Mouse (Mus musculus) midbrain, embryonic 12.5 days (tissue): ENCODE results near the gene Cfap97d2. TPM values are rescaled to one million over a fixed set of nuclear protein-coding genes. Genes with fewer than 3 reads are reported as not detected.
A peak's percentile ranks its signal among the peaks of the same experiment; 100 is the strongest.

Source experiments
- ATAC-seq: fragments of 200-750 bp; cut with Nextera tagmentation; 2 replicates; pipeline ENCODE4 v1.8.0; 2017; ENCODE audit warnings: low read depth, moderate TSS enrichment, moderate library complexity; ENCODE audit not compliant: low FRiP score
- H3K27ac ChIP-seq: fragments of 300-500 bp; sonication (generic); replicated peaks from 2 replicates; pipeline ENCODE4 v1.5.1; 2016; ENCODE audit warnings: mild to moderate bottlenecking
- H3K27me3 ChIP-seq: fragments of 300-500 bp; sonication (generic); 2 replicates; pipeline ENCODE4 v1.6.1; 2016; ENCODE audit warnings: mild to moderate bottlenecking
- H3K36me3 ChIP-seq: fragments of 300-500 bp; sonication (generic); 2 replicates; pipeline ENCODE4 v1.6.1; 2016
- H3K4me1 ChIP-seq: fragments of 300-500 bp; sonication (generic); 2 replicates; pipeline ENCODE4 v1.6.1; 2016
- H3K4me2 ChIP-seq: fragments of 300-500 bp; sonication (generic); replicated peaks from 2 replicates; pipeline ENCODE4 v1.6.1; 2016; ENCODE audit warnings: mild to moderate bottlenecking, moderate library complexity
- H3K4me3 ChIP-seq: fragments of 300-500 bp; sonication (generic); 2 replicates; pipeline ENCODE4 v1.5.1; 2016; ENCODE audit warnings: mild to moderate bottlenecking
- H3K9ac ChIP-seq: fragments of 300-500 bp; sonication (generic); replicated peaks from 2 replicates; pipeline ENCODE4 v1.6.1; 2016; ENCODE audit warnings: mild to moderate bottlenecking, moderate library complexity
- H3K9me3 ChIP-seq: fragments of 300-500 bp; sonication (generic); 2 replicates; pipeline ENCODE4 v1.6.1; 2016; ENCODE audit warnings: mild to moderate bottlenecking
- WGBS: fragments of 180-500 bp; shearing (Covaris S2); methylation state at CpG from one replicate; pipeline ENCODE4 v1.1.7; 2016; 5-methylcytosine and 5-hydroxymethylcytosine counted together
- polyA plus RNA-seq: library from polyadenylated mRNA; unstranded; fragments of >200 nt; fragmentation: Nextera tagmentation; extraction: Ambion mirVana; gene quantifications from 2 replicates; pipeline ENCODE4 v1.2.1, GENCODE M21; 2016

The Cfap97d2 gene
- 0.84 and 1.0 TPM in 2 replicates for polyA plus RNA-seq

DNA sequence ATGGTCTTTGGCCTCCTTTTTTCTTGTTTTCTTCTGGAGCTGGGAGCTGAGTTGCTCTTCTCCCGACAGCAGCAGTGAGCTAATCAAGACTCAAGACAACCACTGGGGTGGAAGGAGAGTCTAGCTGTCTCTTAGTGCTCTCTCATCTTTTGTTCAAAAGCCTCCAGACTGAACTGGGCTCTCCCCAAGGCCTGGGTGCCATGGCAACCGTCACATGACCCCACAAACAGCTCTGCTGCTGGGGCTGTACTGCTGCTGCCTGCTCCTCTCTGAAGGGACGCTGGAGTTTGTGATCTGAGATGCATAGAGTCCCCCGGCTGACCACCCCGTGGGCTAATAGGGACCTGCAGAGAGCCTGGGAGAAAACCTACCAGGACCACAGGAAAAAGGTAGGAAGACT lies at the start of gene Cfap97d2:
Cfap97d2 (plus strand) TSS at position 222 of the 400 bp plus-strand sequence.
- peak; percentile 100 for ATAC-seq
- Histone ChIP-seq H3K4me2 (peak within 1 kb of the TSS; percentile 49), H3K9me3 (no peaks in the 10 kb centered on the region), H3K27ac (peak within 1 kb of the TSS; percentile 88), H3K4me3 (peak within 1 kb of the TSS; percentile 22; the same call in 1 of the 2 replicates), H3K9ac (peak within 1 kb of the TSS; percentile 43; the same call in 1 of the 2 replicates), H3K4me1 (peaks cover 14% of the 10 kb centered on the region), H3K36me3 (no peaks in the 10 kb centered on the region), H3K27me3 (no peaks in the 10 kb centered on the region)
- 2% methylated on average over 5 of the region's 5 CpGs for WGBS

DNA sequence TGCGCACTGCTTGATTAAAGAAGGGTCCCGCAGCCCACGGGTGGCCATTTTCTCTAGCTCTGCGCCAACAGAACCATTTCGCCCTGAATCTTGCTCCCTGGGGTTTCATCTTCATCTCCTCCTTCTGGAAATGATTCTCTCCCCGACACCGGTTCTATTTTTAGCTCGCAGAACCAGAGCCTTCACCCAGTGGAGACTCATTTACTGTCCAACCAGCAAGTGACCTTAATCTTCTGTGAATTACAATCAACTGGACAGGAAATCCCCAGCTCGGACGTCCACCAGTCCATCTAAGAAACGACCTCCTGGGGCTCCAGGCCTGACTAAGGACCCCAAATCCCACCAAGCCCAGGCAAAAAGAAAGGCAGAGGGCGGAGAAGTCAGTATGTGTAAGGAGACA lies 48.2 kb upstream of the Cfap97d2 start:
- WGBS, result 73% methylated on average over 12 of the region's 12 CpGs

GRCm38 (mm10) chr8:13660323-13660722 lies 45.4 kb upstream of the Cfap97d2 start:
- H3K9ac ChIP-seq, result no peak overlapping the region
- no peak overlapping the region for H3K4me3 ChIP-seq
- H3K27ac ChIP-seq, result no peak overlapping the region
- no peaks in the 10 kb centered on the region for H3K4me1 ChIP-seq
- no peak for ATAC-seq
- H3K27me3 ChIP-seq, result no peaks in the 10 kb centered on the region
- no peak overlapping the region for H3K4me2 ChIP-seq
- H3K36me3 ChIP-seq, result no peaks in the 10 kb centered on the region
- WGBS, result 89% methylated on average over 13 of the region's 13 CpGs
- no peaks in the 10 kb centered on the region for H3K9me3 ChIP-seq

More for the DNA sequence above, 48.2 kb upstream of the Cfap97d2 start:
- no peak for ATAC-seq
- no peaks in the 10 kb centered on the region for H3K27me3 ChIP-seq
- no peaks in the 10 kb centered on the region for H3K36me3 ChIP-seq
- H3K27ac ChIP-seq, result no peak overlapping the region
- no peak overlapping the region for H3K4me3 ChIP-seq
- H3K4me1 ChIP-seq, result no peaks in the 10 kb centered on the region
- no peaks in the 10 kb centered on the region for H3K9me3 ChIP-seq
- H3K9ac ChIP-seq, result no peak overlapping the region
- no peak overlapping the region for H3K4me2 ChIP-seq

GRCm38 (mm10) chr8:13664711-13665210 lies 40.9 kb upstream of the Cfap97d2 start:
- Histone ChIP-seq H3K27me3 (no peaks in the 10 kb centered on the region), H3K4me3 (no peak overlapping the region), H3K4me2 (no peak overlapping the region), H3K9me3 (no peaks in the 10 kb centered on the region), H3K9ac (no peak overlapping the region), H3K27ac (no peak overlapping the region), H3K36me3 (no peaks in the 10 kb centered on the region), H3K4me1 (peaks cover 4% of the 10 kb centered on the region)
- 91% methylated on average over 6 of the region's 6 CpGs for WGBS
- no peak for ATAC-seq

DNA sequence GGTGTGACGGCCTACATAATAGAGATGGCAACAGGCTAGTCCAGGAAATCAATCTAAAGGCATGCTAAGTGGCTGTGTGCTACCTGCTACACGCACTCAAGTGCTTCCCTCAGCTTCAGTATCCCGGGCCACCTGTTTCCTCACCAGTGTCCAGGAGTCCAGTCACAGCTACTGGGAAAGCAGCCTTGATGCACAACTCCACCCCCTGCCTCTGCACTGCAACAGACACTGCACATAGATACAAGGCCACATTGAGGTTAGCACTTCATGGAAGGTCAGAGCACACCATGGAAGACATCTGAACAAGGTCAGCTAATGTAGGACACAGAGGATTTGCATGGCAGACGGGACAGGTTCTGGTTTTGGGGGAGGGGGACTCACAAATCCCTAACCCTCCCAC lies 40.2 kb upstream of the Cfap97d2 start:
- H3K4me2 ChIP-seq, result no peak overlapping the region
- H3K4me1 ChIP-seq, result peaks cover 7% of the 10 kb centered on the region
- H3K9me3 ChIP-seq, result no peaks in the 10 kb centered on the region
- H3K36me3 ChIP-seq, result no peaks in the 10 kb centered on the region
- H3K27me3 ChIP-seq, result no peaks in the 10 kb centered on the region
- no peak overlapping the region for H3K27ac ChIP-seq
- no peak overlapping the region for H3K9ac ChIP-seq
- ATAC-seq, result no peak
- no peak overlapping the region for H3K4me3 ChIP-seq
- WGBS, result 82% methylated on average over 4 of the region's 4 CpGs

GRCm38 (mm10) chr8:13665944-13666343 lies 39.7 kb upstream of the Cfap97d2 start:
- WGBS, result 92% methylated on average over 8 of the region's 8 CpGs
- ATAC-seq, result no peak

DNA sequence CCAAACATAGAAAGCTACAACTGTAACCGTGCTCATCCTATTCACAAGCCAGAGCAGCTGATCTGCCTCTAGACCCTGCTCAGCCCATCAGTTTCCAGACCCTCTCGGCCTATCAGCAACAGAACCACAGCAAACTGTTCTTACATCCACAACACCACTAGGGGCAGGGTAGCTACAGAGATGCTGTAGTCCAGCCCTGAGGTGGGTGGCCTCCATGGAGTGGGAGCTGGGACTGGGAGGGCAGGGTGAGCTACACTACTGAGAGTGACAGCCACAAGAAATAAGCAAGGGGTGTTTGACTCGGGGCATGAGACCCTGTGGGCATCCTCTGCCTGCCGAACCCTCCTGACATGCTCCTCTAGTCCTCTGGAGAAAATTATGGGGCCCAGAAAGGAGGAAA lies 37.8 kb upstream of the Cfap97d2 start:
- WGBS, result 75% methylated on average over 4 of the region's 4 CpGs
- H3K4me1 ChIP-seq, result peaks cover 7% of the 10 kb centered on the region
- ATAC-seq, result no peak
- no peak overlapping the region for H3K9ac ChIP-seq
- H3K27ac ChIP-seq, result no peak overlapping the region
- no peaks in the 10 kb centered on the region for H3K27me3 ChIP-seq
- no peak overlapping the region for H3K4me2 ChIP-seq
- no peaks in the 10 kb centered on the region for H3K36me3 ChIP-seq
- H3K4me3 ChIP-seq, result no peak overlapping the region
- no peaks in the 10 kb centered on the region for H3K9me3 ChIP-seq

More at GRCm38 (mm10) chr8:13665944-13666343, 39.7 kb upstream of the Cfap97d2 start:
- Histone ChIP-seq H3K27ac (no peak overlapping the region), H3K9me3 (no peaks in the 10 kb centered on the region), H3K4me3 (no peak overlapping the region), H3K9ac (no peak overlapping the region), H3K27me3 (no peaks in the 10 kb centered on the region), H3K4me2 (no peak overlapping the region), H3K4me1 (peaks cover 7% of the 10 kb centered on the region), H3K36me3 (no peaks in the 10 kb centered on the region)

GRCm38 (mm10) chr8:13668367-13668766 lies 37.3 kb upstream of the Cfap97d2 start:
- H3K4me3 ChIP-seq, result no peak overlapping the region
- no peaks in the 10 kb centered on the region for H3K27me3 ChIP-seq
- H3K36me3 ChIP-seq, result no peaks in the 10 kb centered on the region
- H3K27ac ChIP-seq, result no peak overlapping the region
- 84% methylated on average over 10 of the region's 10 CpGs for WGBS
- ATAC-seq, result no peak
- H3K4me1 ChIP-seq, result peaks cover 9% of the 10 kb centered on the region
- no peak overlapping the region for H3K4me2 ChIP-seq
- H3K9ac ChIP-seq, result no peak overlapping the region
- no peaks in the 10 kb centered on the region for H3K9me3 ChIP-seq

GRCm38 (mm10) chr8:13670011-13670471 lies 35.6 kb upstream of the Cfap97d2 start:
- Histone ChIP-seq H3K9ac (no peak overlapping the region), H3K36me3 (no peaks in the 10 kb centered on the region), H3K27ac (no peak overlapping the region), H3K9me3 (no peaks in the 10 kb centered on the region), H3K27me3 (no peaks in the 10 kb centered on the region), H3K4me1 (peaks cover 14% of the 10 kb centered on the region), H3K4me3 (no peak overlapping the region), H3K4me2 (no peak overlapping the region)
- WGBS, result 85% methylated on average over 17 of the region's 17 CpGs
- ATAC-seq, result no peak

GRCm38 (mm10) chr8:13671246-13672003 lies 34.3 kb upstream of the Cfap97d2 start:
- H3K9me3 ChIP-seq, result no peaks in the 10 kb centered on the region
- H3K27ac ChIP-seq, result no peak overlapping the region
- 92% methylated on average over 10 of the region's 10 CpGs for WGBS
- H3K9ac ChIP-seq, result no peak overlapping the region
- no peaks in the 10 kb centered on the region for H3K36me3 ChIP-seq
- H3K4me1 ChIP-seq, result peaks cover 28% of the 10 kb centered on the region
- no peak for ATAC-seq
- no peak overlapping the region for H3K4me3 ChIP-seq
- H3K27me3 ChIP-seq, result no peaks in the 10 kb centered on the region
- H3K4me2 ChIP-seq, result no peak overlapping the region

DNA sequence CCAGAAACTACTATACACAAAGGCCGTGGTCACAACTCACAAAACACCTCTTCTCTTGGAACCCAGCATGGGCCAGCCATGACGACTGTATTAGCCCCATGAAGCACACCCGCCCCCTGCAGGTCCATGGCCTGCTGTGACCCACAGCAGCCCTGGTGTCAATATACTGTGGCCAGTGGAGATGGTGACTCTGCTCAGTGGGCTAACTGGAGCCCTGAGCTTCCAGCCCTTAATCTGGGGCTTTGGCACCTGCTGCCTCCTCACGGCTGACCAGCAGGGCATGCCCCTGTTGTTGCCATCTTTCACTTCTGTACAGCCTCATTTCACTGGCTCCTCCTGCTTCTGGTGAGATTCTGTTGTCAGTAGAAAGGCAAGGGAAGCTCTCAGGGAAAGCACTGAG lies 32.5 kb upstream of the Cfap97d2 start:
- 65% methylated on average over 4 of the region's 4 CpGs for WGBS

DNA sequence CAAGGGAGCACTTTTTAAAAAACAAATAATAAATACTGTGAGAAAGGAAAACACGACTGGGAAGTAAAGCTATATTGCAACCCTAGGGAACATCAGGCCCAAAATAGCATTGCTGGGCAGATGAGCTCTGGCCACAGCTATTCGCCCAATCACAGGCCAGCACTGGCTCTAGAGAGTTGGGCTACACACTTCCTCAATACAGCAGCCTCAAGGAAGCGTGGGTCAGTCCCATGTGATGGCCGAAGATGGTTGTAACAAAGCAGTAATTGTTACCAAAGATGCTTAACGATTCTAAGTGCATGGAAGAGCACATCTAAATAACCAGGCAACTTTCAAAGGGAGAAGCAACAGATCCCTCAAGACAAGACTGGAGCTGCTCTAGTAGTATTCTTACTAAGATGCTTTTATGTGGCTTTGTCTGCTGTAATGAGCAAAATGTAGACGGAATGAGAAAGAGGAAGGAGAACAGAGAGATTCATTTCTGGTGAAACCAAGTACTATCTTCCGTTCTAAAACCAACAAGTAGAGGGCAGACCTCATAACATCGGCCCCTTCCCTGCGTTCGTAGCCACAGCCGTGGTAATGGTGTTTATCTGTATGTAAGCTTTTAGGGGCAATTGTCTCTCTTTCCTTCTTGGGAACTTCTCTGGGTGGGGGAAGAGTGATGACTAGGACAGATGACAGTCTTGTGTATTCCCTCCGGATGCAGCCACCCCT lies 31.2 kb upstream of the Cfap97d2 start:
- H3K4me2 ChIP-seq, result no peak overlapping the region
- H3K27ac ChIP-seq, result no peak overlapping the region

More for the DNA sequence above, 32.5 kb upstream of the Cfap97d2 start:
- no peak overlapping the region for H3K4me2 ChIP-seq
- no peaks in the 10 kb centered on the region for H3K36me3 ChIP-seq
- H3K4me3 ChIP-seq, result no peak overlapping the region
- no peak overlapping the region for H3K27ac ChIP-seq
- no peaks in the 10 kb centered on the region; the same call in 1 of the 2 replicates for H3K27me3 ChIP-seq
- H3K9me3 ChIP-seq, result no peaks in the 10 kb centered on the region
- H3K9ac ChIP-seq, result no peak overlapping the region
- ATAC-seq, result no peak
- peaks cover 33% of the 10 kb centered on the region for H3K4me1 ChIP-seq

More for the DNA sequence above, 31.2 kb upstream of the Cfap97d2 start:
- Histone ChIP-seq H3K9me3 (no peaks in the 10 kb centered on the region), H3K4me3 (no peak overlapping the region), H3K4me1 (peaks cover 29% of the 10 kb centered on the region), H3K9ac (no peak overlapping the region), H3K27me3 (peaks cover 11% of the 10 kb centered on the region), H3K36me3 (no peaks in the 10 kb centered on the region)
- ATAC-seq, result no peak
- WGBS, result 74% methylated on average over 12 of the region's 12 CpGs
